Mouse (Mus musculus): ENCODE results near the gene Aim2.
"Not testable (repeated sequence)": the region's sequence is repeated elsewhere in the genome, so short reads cannot be mapped to it uniquely, and the experiment has no call there.

Aim2 gene

GRCm38 (mm10) chr1:173350372-173350957 lies at the start of gene Aim2:
Gene Aim2 (plus strand): TSS chr1:173350879.
- in situ Hi-C loops (cut with MseI, MboI), result no loop called here

GRCm38 (mm10) chr1:173302795-173303194 lies 47.9 kb upstream of the Aim2 start:
- in situ Hi-C loops (cut with MseI, MboI), result not testable (repeated sequence)

- in situ Hi-C loops (cut with MseI, MboI), result not testable (repeated sequence)
Measured at GRCm38 (mm10) chr1:173313535-173314050, 37.1 kb upstream of the Aim2 start.

GRCm38 (mm10) chr1:173315725-173316124 lies 35.0 kb upstream of the Aim2 start:
- in situ Hi-C loops (cut with MseI, MboI), result no loop called here

GRCm38 (mm10) chr1:173317925-173318477 lies 32.7 kb upstream of the Aim2 start:
- in situ Hi-C loops (cut with MseI, MboI), result no loop called here

- in situ Hi-C loops (cut with MseI, MboI), result no loop called here
Measured at GRCm38 (mm10) chr1:173321593-173322248, 29.0 kb upstream of the Aim2 start.

- in situ Hi-C loops (cut with MseI, MboI), result no loop called here
Measured at GRCm38 (mm10) chr1:173322249-173322627, 28.4 kb upstream of the Aim2 start.

- in situ Hi-C loops (cut with MseI, MboI), result no loop called here
Measured at GRCm38 (mm10) chr1:173323839-173324585, 26.7 kb upstream of the Aim2 start.

- in situ Hi-C loops (cut with MseI, MboI), result no loop called here
Measured at GRCm38 (mm10) chr1:173324961-173325360, 25.7 kb upstream of the Aim2 start.

- in situ Hi-C loops (cut with MseI, MboI), result no loop called here
Measured at GRCm38 (mm10) chr1:173325395-173325794, 25.3 kb upstream of the Aim2 start.

- in situ Hi-C loops (cut with MseI, MboI), result no loop called here
Measured at GRCm38 (mm10) chr1:173326552-173326951, 24.1 kb upstream of the Aim2 start.

GRCm38 (mm10) chr1:173328446-173328845 lies 22.2 kb upstream of the Aim2 start:
- in situ Hi-C loops (cut with MseI, MboI), result no loop called here

GRCm38 (mm10) chr1:173329185-173329584 lies 21.5 kb upstream of the Aim2 start:
- in situ Hi-C loops (cut with MseI, MboI), result no loop called here

GRCm38 (mm10) chr1:173329743-173330142 lies 20.9 kb upstream of the Aim2 start:
- in situ Hi-C loops (cut with MseI, MboI), result no loop called here

GRCm38 (mm10) chr1:173332418-173332817 lies 18.3 kb upstream of the Aim2 start:
- in situ Hi-C loops (cut with MseI, MboI), result no loop called here

- in situ Hi-C loops (cut with MseI, MboI), result no loop called here
Measured at GRCm38 (mm10) chr1:173333312-173334253, 17.1 kb upstream of the Aim2 start, which contains the start of gene Ackr1. Gene Ackr1 (minus strand): TSS chr1:173333750.

GRCm38 (mm10) chr1:173335903-173336302 lies 14.8 kb upstream of the Aim2 start:
- in situ Hi-C loops (cut with MseI, MboI), result no loop called here

- in situ Hi-C loops (cut with MseI, MboI), result no loop called here
Measured at GRCm38 (mm10) chr1:173337008-173337407, 13.7 kb upstream of the Aim2 start.

- in situ Hi-C loops (cut with MseI, MboI), result no loop called here
Measured at GRCm38 (mm10) chr1:173339543-173339942, 11.1 kb upstream of the Aim2 start.

- in situ Hi-C loops (cut with MseI, MboI), result no loop called here
Measured at GRCm38 (mm10) chr1:173342425-173342824, 8.3 kb upstream of the Aim2 start.

GRCm38 (mm10) chr1:173343934-173344333 lies 6.7 kb upstream of the Aim2 start:
- in situ Hi-C loops (cut with MseI, MboI), result no loop called here
